Mouse (Mus musculus) spleen, adult 2 months (tissue): ENCODE measurements at regions not wholly inside any gene's neighbourhood (a gene's known extent, or its start where the extent isn't known, plus 50 kb on each side); places are given as distances from the start of the nearest gene placed in this dataset.

ENCODE experiments used
- DNase-seq, 2 experiments: peaks; one replicate each; pipeline versions ENCODE4 v3.0.0 to v3.0.0-alpha.2; 2012 to 2021; ENCODE audit warnings: low spot score in 2 of 2, low read depth in 1 of 2
- H3K27ac ChIP-seq: fragments of 200-500 bp; 2 replicates; pipeline ENCODE4 v1.5.1; 2012; ENCODE audit warnings: low read length, inconsistent platforms; ENCODE audit not compliant: insufficient read depth
- H3K27me3 ChIP-seq: fragments of 200-500 bp; 2 replicates; pipeline ENCODE4 v1.6.1; 2012; ENCODE audit warnings: mild to moderate bottlenecking, moderate library complexity, low read length, inconsistent platforms; ENCODE audit not compliant: control insufficient read depth, insufficient read depth
- H3K36me3 ChIP-seq: fragments of 200-500 bp; 2 replicates; pipeline ENCODE4 v1.6.1; 2012; ENCODE audit warnings: mild to moderate bottlenecking, low read length, inconsistent platforms; ENCODE audit not compliant: control insufficient read depth, insufficient read depth
- H3K4me1 ChIP-seq: fragments of 200-500 bp; 2 replicates; pipeline ENCODE4 v1.6.1; 2011; ENCODE audit warnings: inconsistent platforms; ENCODE audit not compliant: control insufficient read depth, insufficient read depth, insufficient read length
- H3K4me3 ChIP-seq: fragments of 200-500 bp; 2 replicates; pipeline ENCODE4 v1.5.1; 2011; ENCODE audit warnings: mild to moderate bottlenecking, inconsistent platforms; ENCODE audit not compliant: insufficient read depth, insufficient read length; ENCODE audit errors: extremely low read depth
- CTCF ChIP-seq: fragments of 200-500 bp; IDR thresholded peaks from 2 replicates; pipeline ENCODE4 v1.5.1; 2011; ENCODE audit warnings: mild to moderate bottlenecking, inconsistent platforms; ENCODE audit not compliant: insufficient read depth, insufficient read length, insufficient replicate concordance; ENCODE audit errors: extremely low read depth
- POLR2A ChIP-seq: fragments of 200-500 bp; IDR thresholded peaks from 2 replicates; pipeline ENCODE4 v1.6.1; 2011; ENCODE audit warnings: low read depth, low read length, inconsistent platforms
- WGBS: fragments of 180-500 bp; shearing (Covaris S2); methylation state at CpG from one replicate; pipeline ENCODE4 v1.1.7; 2018; 5-methylcytosine and 5-hydroxymethylcytosine counted together

DNA sequence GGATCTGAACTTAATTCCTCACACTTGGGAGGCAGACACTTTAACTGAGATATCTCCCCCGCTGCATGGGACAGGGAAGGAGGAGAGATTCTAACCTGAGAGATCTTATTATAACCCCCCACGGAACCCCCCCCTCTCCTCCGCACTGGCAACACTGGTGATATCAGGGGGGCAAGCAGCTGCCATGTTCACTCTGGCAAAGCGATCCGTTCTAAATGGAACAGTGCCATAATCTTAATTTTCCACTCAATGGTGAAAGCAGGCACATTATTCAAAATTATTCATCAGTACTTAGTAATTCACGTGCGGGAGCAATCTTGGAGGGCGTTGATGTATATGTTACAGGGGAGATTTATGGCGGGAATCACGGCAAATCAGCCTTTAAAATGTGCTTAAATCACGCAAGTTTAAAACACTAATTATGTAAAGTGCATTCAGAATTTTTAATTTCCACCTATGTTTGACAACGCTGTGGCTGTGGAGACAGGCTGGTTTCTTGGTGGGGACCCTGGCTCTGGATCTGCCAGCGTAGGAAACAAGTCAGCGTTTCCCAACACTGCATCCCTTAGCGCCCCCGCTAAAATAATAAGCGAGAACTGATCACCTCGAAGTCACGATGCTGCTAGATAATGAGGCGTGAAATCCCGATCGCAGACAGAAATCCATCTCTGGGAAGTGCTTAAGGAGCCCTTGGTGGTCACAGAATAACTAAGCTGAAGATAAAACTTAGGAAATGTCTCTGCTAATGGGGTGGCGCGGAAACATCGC, 354.7 kb downstream of the Cdh26 start:
- Histone ChIP-seq H3K27ac (no peak overlapping the region), H3K27me3 (no peaks in the 10 kb centered on the region), H3K36me3 (no peaks in the 10 kb centered on the region), H3K4me1 (no peaks in the 10 kb centered on the region), H3K4me3 (no peak overlapping the region)
- TF ChIP-seq CTCF (no peak), POLR2A (no peak)
- DNase-seq = no peak
- 88% methylated on average over 25 of the region's 25 CpGs for WGBS

DNA sequence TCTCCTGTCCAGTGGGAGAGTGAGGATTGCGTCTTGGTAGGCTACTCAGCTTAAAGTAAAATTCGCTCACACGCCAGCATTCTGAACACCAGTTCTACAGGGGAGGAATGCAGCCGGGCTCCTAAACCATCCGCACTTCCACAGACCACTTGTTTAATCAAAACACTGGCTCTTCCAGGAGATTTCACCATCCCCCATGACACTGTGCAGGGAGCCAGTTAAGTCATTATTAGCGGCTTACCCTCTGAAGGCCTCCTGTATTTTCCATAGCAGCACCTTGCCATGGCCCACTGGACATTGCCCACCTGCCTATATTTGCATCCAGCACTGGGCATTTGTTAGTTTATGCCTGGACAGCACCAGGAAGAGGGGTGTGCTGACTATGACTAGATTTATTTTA, 355.5 kb downstream of the Cdh26 start:
- 72% methylated on average over 6 of the region's 6 CpGs for WGBS

DNA sequence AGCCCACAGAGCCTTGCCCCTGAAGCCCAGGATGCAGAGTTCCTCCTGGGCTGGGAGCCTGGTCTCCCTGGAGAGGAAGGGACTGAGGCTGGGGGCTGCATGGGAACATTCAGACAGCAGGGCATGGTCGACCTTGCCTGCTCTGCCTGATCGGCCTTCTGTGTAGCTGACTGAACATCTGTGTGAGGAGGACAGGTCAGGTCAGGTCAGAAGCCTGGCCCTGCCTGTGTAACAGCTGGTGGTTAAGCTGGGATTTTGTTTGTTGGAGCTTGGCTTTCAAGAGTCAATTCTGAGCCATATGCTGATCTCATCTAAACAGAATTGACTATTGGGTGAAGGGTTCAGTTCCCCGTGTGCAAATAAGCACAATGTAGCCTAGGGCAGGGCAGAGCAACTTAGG, 365.5 kb downstream of the Cdh26 start:
- Histone ChIP-seq H3K36me3 (no peaks in the 10 kb centered on the region), H3K4me3 (no peak overlapping the region), H3K27me3 (no peaks in the 10 kb centered on the region), H3K4me1 (no peaks in the 10 kb centered on the region), H3K27ac (no peak overlapping the region)
- DNase-seq = no peak
- TF ChIP-seq POLR2A (no peak), CTCF (no peak)
- 72% methylated on average over 3 of the region's 3 CpGs for WGBS

More for the DNA sequence above, 355.5 kb downstream of the Cdh26 start:
- H3K27ac ChIP-seq = no peak overlapping the region
- no peak for DNase-seq
- H3K4me1 ChIP-seq = no peaks in the 10 kb centered on the region
- no peaks in the 10 kb centered on the region for H3K27me3 ChIP-seq
- TF ChIP-seq CTCF (no peak), POLR2A (no peak)
- no peak overlapping the region for H3K4me3 ChIP-seq
- H3K36me3 ChIP-seq = no peaks in the 10 kb centered on the region

DNA sequence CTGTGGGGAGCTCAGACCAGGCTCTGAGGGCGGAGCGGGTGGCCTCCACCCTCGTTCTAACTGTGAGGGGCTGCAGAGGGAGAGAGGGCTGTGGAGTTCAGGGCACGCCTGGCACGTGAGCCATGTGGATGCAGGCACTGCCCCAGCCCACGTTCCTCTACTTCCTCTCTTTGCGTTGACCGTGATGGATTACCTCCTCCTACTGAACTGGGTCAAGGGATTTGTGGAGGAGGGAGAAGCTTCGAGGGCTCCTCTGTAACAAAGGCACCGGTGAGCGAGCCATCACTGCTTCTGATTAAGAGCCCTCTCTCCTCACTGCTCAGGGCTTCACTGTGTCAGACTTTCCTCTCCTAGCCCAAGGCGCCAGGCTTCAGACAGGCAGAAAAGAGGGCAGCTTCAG, 371.1 kb downstream of the Cdh26 start:
- no peak overlapping the region for H3K4me3 ChIP-seq
- no peak for DNase-seq
- H3K27ac ChIP-seq = no peak overlapping the region
- no peaks in the 10 kb centered on the region for H3K4me1 ChIP-seq
- 38% methylated on average over 12 of the region's 12 CpGs for WGBS
- TF ChIP-seq CTCF = no peak
- H3K36me3 ChIP-seq = no peaks in the 10 kb centered on the region
- H3K27me3 ChIP-seq = no peaks in the 10 kb centered on the region

DNA sequence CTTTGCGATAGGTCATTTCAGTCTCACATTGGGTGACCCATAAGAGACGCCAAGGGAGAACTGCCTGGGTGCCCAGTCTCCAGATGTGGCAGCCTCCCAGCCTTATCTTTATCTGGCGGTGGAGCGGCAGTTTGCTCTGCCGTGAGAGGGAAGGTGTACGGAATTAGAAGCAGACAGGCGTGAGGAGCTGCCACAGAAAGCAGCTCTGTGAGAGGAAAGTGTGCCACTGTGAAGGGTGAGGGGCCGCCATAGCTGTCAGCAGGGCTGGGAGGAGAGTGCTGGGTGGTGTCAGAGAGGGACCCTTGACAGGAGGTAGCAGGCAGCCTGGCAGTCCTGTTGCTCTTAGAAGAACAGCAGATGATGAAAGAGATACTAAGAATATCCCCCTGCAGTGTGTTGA, 375.0 kb downstream of the Cdh26 start:
- Histone ChIP-seq H3K27ac (no peak overlapping the region), H3K36me3 (no peaks in the 10 kb centered on the region), H3K4me1 (no peaks in the 10 kb centered on the region), H3K4me3 (no peak overlapping the region), H3K27me3 (no peaks in the 10 kb centered on the region)
- no peak for TF ChIP-seq POLR2A
- no peak for TF ChIP-seq CTCF
- no peak for DNase-seq
- WGBS = 83% methylated on average over 8 of the region's 8 CpGs

DNA sequence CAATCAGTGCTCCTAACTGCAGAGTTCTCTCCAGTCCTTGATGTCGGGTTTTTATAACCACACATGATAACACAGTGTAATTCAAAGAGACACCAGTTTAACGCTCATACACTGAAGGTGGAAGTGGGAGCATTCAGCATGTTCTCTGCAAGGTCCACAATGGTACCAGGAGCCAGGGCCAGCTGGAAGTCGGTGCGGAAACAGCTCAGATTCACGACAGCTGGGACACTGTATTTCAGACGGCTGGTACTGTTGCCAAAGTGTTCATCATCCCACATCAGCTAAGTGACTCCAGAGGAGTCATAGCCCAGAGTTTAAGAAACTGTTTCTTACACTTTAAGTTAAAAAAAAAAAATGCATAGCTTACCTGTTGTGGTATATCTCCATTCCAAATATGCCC, 391.2 kb downstream of the Cdh26 start:
- Histone ChIP-seq H3K36me3 (no peaks in the 10 kb centered on the region), H3K27me3 (no peaks in the 10 kb centered on the region), H3K4me1 (no peaks in the 10 kb centered on the region), H3K4me3 (no peak overlapping the region), H3K27ac (no peak overlapping the region)
- 79% methylated on average over 6 of the region's 6 CpGs for WGBS
- DNase-seq = no peak
- TF ChIP-seq POLR2A (no peak), CTCF (no peak)

DNA sequence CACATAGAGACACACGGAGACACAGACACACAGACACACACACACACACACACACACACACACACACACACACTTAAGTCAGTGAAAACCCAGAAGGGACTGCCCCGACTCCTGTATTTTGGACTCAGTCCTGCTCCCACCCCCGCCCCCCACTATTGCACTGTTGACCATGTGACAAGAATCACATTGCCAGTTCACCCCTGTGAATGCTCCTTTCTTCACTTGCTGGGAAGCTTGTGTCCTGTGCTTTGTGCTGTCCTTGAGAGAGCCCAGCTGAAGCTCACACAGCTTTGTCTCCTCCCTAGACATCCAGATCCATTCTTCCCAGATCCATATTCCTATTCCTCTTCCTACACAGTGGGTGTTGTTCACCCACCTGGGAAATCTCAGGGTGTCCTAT, 400.0 kb downstream of the Cdh26 start:
- DNase-seq = no peak
- H3K4me1 ChIP-seq = no peaks in the 10 kb centered on the region
- 81% methylated on average over 3 of the region's 3 CpGs for WGBS
- no peaks in the 10 kb centered on the region for H3K27me3 ChIP-seq
- H3K27ac ChIP-seq = no peak overlapping the region
- H3K4me3 ChIP-seq = no peak overlapping the region
- TF ChIP-seq POLR2A (no peak), CTCF (no peak)
- H3K36me3 ChIP-seq = no peaks in the 10 kb centered on the region
